In genomic region chr11:71515264-71515663, GRCm38 (mm10) we compare ENCODE assay signal across 15 mouse cellular contexts.
DNase-seq lines count a peak whose midpoint lies in the region; ATAC-seq lines count a peak whose summit lies in the region.
"Had no signal": no experiment of that assay in that cellular context is flagged by ENCODE, and none has a peak within 500 bp of the region (broad histone marks: within the 10 kb centered on the region; RNA-seq: fewer than 3 reads in every experiment).

No protein-coding gene starts in this region.

- no peak overlapping the region for H3K4me2 ChIP-seq in kidney, embryonic 16.5 days (replicated peaks; ENCODE audit: low read depth, low read length)
- H3K4me2 ChIP-seq: heart, embryonic 13.5 days; liver, embryonic 13.5 days; midbrain, embryonic 11.5 days had no signal

- 24% methylated on average over 6 of the region's 6 CpGs for WGBS in kidney, embryonic 16.5 days

- H3K36me3 ChIP-seq in kidney, embryonic 16.5 days (ENCODE audit: insufficient read depth, low read length), result no peaks in the 10 kb centered on the region
- H3K36me3 ChIP-seq: heart, embryonic 13.5 days; liver, embryonic 13.5 days had no signal

- H3K9ac ChIP-seq in kidney, embryonic 16.5 days (replicated peaks; ENCODE audit: low read length), result no peak overlapping the region
- H3K9ac ChIP-seq: forebrain, postnatal 0 days; heart, embryonic 13.5 days; liver, embryonic 13.5 days had no signal

- no peaks in the 10 kb centered on the region for H3K9me3 ChIP-seq in kidney, embryonic 16.5 days (ENCODE audit: low read length)
- H3K9me3 ChIP-seq: heart, embryonic 13.5 days; liver, embryonic 13.5 days had no signal

- intact Hi-C loops in heart, postnatal 14 days (cut with DNase I), result loop anchor here (5.0 kb wide), 1 partner anchor 72 kb away; no protein-coding TSS in a partner anchor

- H3K4me1 ChIP-seq in kidney, embryonic 16.5 days (ENCODE audit: insufficient read depth, low read length), result peaks cover 41% of the 10 kb centered on the region
- H3K4me1 ChIP-seq: heart, embryonic 13.5 days; liver, embryonic 13.5 days had no signal

- no peak overlapping the region for H3K4me3 ChIP-seq in kidney, embryonic 16.5 days (ENCODE audit: low read length)
- H3K4me3 ChIP-seq: heart, embryonic 13.5 days; liver, embryonic 13.5 days had no signal

- DNase-seq in ovary, adult 18-20 months (ENCODE audit: low spot score), result peak; percentile 8
- no peak for DNase-seq in ovary, postnatal 14 days (ENCODE audit: low spot score)
- DNase-seq in heart, postnatal 14 days, result peak; percentile 14 to 19
- no peak for DNase-seq in adrenal gland, postnatal 14 days
- no peak for DNase-seq in thymus, postnatal 36 days
- DNase-seq: cerebellum, postnatal 25 days; forebrain, postnatal 0 days; liver, embryonic 13.5 days; lung, postnatal 14 days; thymus, postnatal 14 days had no signal

- peak; percentile 80 for ATAC-seq in kidney, embryonic 16.5 days (ENCODE audit: low FRiP score, low TSS enrichment)
- no peak for ATAC-seq in inflammation-experienced regulatory T-cells, adult 6 months
- ATAC-seq: forebrain, postnatal 0 days; hindbrain, postnatal 0 days had no signal

- peak overlapping the region; percentile 51 for H3K27ac ChIP-seq in kidney, embryonic 16.5 days (ENCODE audit: low read length)
- H3K27ac ChIP-seq: heart, embryonic 13.5 days; hindbrain, postnatal 0 days; liver, embryonic 13.5 days had no signal

- no peaks in the 10 kb centered on the region for H3K27me3 ChIP-seq in kidney, embryonic 16.5 days (ENCODE audit: insufficient read depth, low read length)
- H3K27me3 ChIP-seq: liver, embryonic 13.5 days had no signal

Comparison
In these comparisons a context has a peak if more than half of its experiments do, and no peak if none do; other contexts are left out.
1. DNase-seq: peak in ovary, adult 18-20 months (single experiment) and heart, postnatal 14 days (2 of 2); none in ovary, postnatal 14 days (single experiment), adrenal gland, postnatal 14 days (single experiment) and thymus, postnatal 36 days (0 of 2).